Mouse (Mus musculus): ENCODE measurements around the gene Cfap74.

GRCm38 (mm10) chr4:155359560-155360464 is 49.2 kb upstream of the Cfap74 start:
- TF ChIP-seq CTCF (IDR thresholded peaks at IDR 0.05; ENCODE audit: borderline replicate concordance, control insufficient read depth, extremely low read depth, insufficient read depth, low read length, poor library complexity) (no peak), POLR2A (IDR thresholded peaks at IDR 0.05; ENCODE audit: control insufficient read depth, extremely low read depth, insufficient read depth, low read length, poor library complexity) (no peak)

Measured in thymus, adult 2 months (tissue).